Mouse (Mus musculus): Measurements from ENCODE around the gene Neurl3. TPM values are rescaled to one million over a fixed set of nuclear protein-coding genes. Genes with fewer than 3 reads are reported as not detected.

The Neurl3 gene
- polyA plus RNA-seq, 1 experiment from 2014 or later, result 0.34 TPM

- Histone ChIP-seq H3K9me3 (no peaks in the 10 kb centered on the region), H3K36me3 (replicated peaks) (no peaks in the 10 kb centered on the region), H3K27me3 (peaks cover 20% of the 10 kb centered on the region), H3K4me1 (no peaks in the 10 kb centered on the region), H3K4me3 (replicated peaks) (no peak overlapping the region), H3K27ac (no peak overlapping the region), H3K4me2 (no peak overlapping the region), H3K9ac (no peak overlapping the region)
- WGBS, result 84% methylated on average over 6 of the region's 6 CpGs
- no peak for ATAC-seq (ENCODE audit: low FRiP score)
Observed at GRCm38 (mm10) chr1:36266293-36266692, 8.2 kb downstream of the Neurl3 start.

GRCm38 (mm10) chr1:36263833-36264488 lies 10.5 kb downstream of the Neurl3 start:
- Histone ChIP-seq H3K4me2 (no peak overlapping the region), H3K4me1 (no peaks in the 10 kb centered on the region), H3K27ac (no peak overlapping the region), H3K27me3 (peaks cover 10% of the 10 kb centered on the region), H3K9me3 (no peaks in the 10 kb centered on the region), H3K36me3 (replicated peaks) (no peaks in the 10 kb centered on the region), H3K9ac (no peak overlapping the region), H3K4me3 (replicated peaks) (no peak overlapping the region)
- WGBS, result 81% methylated on average over 13 of the region's 13 CpGs
- no peak for ATAC-seq (ENCODE audit: low FRiP score)

GRCm38 (mm10) chr1:36261708-36262504 lies 12.6 kb downstream of the Neurl3 start:
- H3K4me1 ChIP-seq, result no peaks in the 10 kb centered on the region
- no peaks in the 10 kb centered on the region for H3K36me3 ChIP-seq (replicated peaks)
- 86% methylated on average over 19 of the region's 19 CpGs for WGBS
- H3K27me3 ChIP-seq, result 0 out of 2 replicates have a peak, but pooled peaks cover 4% of the 10 kb centered on the region
- no peak for ATAC-seq (ENCODE audit: low FRiP score)
- H3K9ac ChIP-seq, result no peak overlapping the region
- H3K4me3 ChIP-seq (replicated peaks), result no peak overlapping the region
- H3K4me2 ChIP-seq, result no peak overlapping the region
- H3K9me3 ChIP-seq, result no peaks in the 10 kb centered on the region
- no peak overlapping the region for H3K27ac ChIP-seq

- H3K9me3 ChIP-seq, result 0 out of 2 replicates have a peak, but pooled peaks cover 5% of the 10 kb centered on the region
- no peak for ATAC-seq (ENCODE audit: low FRiP score)
- H3K4me3 ChIP-seq (replicated peaks), result no peak overlapping the region
- peaks cover 16% of the 10 kb centered on the region for H3K27me3 ChIP-seq
- H3K9ac ChIP-seq, result no peak overlapping the region
- 96% methylated on average over 1 of the region's 1 CpGs for WGBS
- H3K27ac ChIP-seq, result no peak overlapping the region
- no peaks in the 10 kb centered on the region for H3K36me3 ChIP-seq (replicated peaks)
- H3K4me1 ChIP-seq, result no peaks in the 10 kb centered on the region
- no peak overlapping the region for H3K4me2 ChIP-seq
Observed at GRCm38 (mm10) chr1:36260418-36260817, 14.1 kb downstream of the Neurl3 start.

GRCm38 (mm10) chr1:36259281-36259680 lies 15.2 kb downstream of the Neurl3 start:
- 96% methylated on average over 2 of the region's 2 CpGs for WGBS
- H3K9me3 ChIP-seq, result 0 out of 2 replicates have a peak, but pooled peaks cover 5% of the 10 kb centered on the region
- ATAC-seq (ENCODE audit: low FRiP score), result no peak
- peaks cover 8% of the 10 kb centered on the region for H3K4me1 ChIP-seq
- peaks cover 27% of the 10 kb centered on the region for H3K27me3 ChIP-seq
- H3K36me3 ChIP-seq (replicated peaks), result no peaks in the 10 kb centered on the region
- H3K9ac ChIP-seq, result no peak overlapping the region
- no peak overlapping the region for H3K27ac ChIP-seq
- no peak overlapping the region for H3K4me2 ChIP-seq
- no peak overlapping the region for H3K4me3 ChIP-seq (replicated peaks)

- H3K4me2 ChIP-seq, result no peak overlapping the region
- H3K4me3 ChIP-seq (replicated peaks), result no peak overlapping the region
- no peak overlapping the region for H3K27ac ChIP-seq
- H3K9ac ChIP-seq, result no peak overlapping the region
- H3K9me3 ChIP-seq, result 0 out of 2 replicates have a peak, but pooled peaks cover 5% of the 10 kb centered on the region
- peaks cover 34% of the 10 kb centered on the region for H3K27me3 ChIP-seq
- peaks cover 8% of the 10 kb centered on the region for H3K4me1 ChIP-seq
- no peaks in the 10 kb centered on the region for H3K36me3 ChIP-seq (replicated peaks)
- no peak for ATAC-seq (ENCODE audit: low FRiP score)
- 58% methylated on average over 2 of the region's 2 CpGs for WGBS
Observed at GRCm38 (mm10) chr1:36258631-36259030, 15.8 kb downstream of the Neurl3 start.

GRCm38 (mm10) chr1:36257276-36257675 lies 17.2 kb downstream of the Neurl3 start:
- Histone ChIP-seq H3K27ac (no peak overlapping the region), H3K4me3 (replicated peaks) (no peak overlapping the region), H3K4me1 (peaks cover 8% of the 10 kb centered on the region), H3K36me3 (replicated peaks) (no peaks in the 10 kb centered on the region), H3K9me3 (0 out of 2 replicates have a peak, but pooled peaks cover 5% of the 10 kb centered on the region), H3K4me2 (no peak overlapping the region), H3K9ac (no peak overlapping the region), H3K27me3 (peaks cover 37% of the 10 kb centered on the region)
- WGBS, result 90% methylated on average over 8 of the region's 8 CpGs
- no peak for ATAC-seq (ENCODE audit: low FRiP score)

- 0 out of 2 replicates have a peak, but pooled peaks cover 5% of the 10 kb centered on the region for H3K9me3 ChIP-seq
- no peaks in the 10 kb centered on the region for H3K36me3 ChIP-seq (replicated peaks)
- peaks cover 14% of the 10 kb centered on the region for H3K4me1 ChIP-seq
- H3K9ac ChIP-seq, result no peak overlapping the region
- no peak overlapping the region for H3K4me3 ChIP-seq (replicated peaks)
- ATAC-seq (ENCODE audit: low FRiP score), result no peak
- no peak overlapping the region for H3K27ac ChIP-seq
- WGBS, result 19% methylated on average over 20 of the region's 20 CpGs
- H3K27me3 ChIP-seq, result peaks cover 37% of the 10 kb centered on the region
- H3K4me2 ChIP-seq, result peak overlapping the region; percentile 25; the same call in 1 of the 2 replicates
Observed at GRCm38 (mm10) chr1:36255871-36256640, 18.4 kb downstream of the Neurl3 start.

GRCm38 (mm10) chr1:36254635-36255360 lies 19.7 kb downstream of the Neurl3 start:
- H3K27ac ChIP-seq, result no peak overlapping the region
- peak overlapping the region; percentile 27; the same call in 1 of the 2 replicates for H3K9ac ChIP-seq
- H3K4me1 ChIP-seq, result peaks cover 16% of the 10 kb centered on the region

GRCm38 (mm10) chr1:36252791-36253190 lies 21.7 kb downstream of the Neurl3 start:
- H3K4me2 ChIP-seq, result no peak overlapping the region
- H3K27ac ChIP-seq, result no peak overlapping the region
- peaks cover 37% of the 10 kb centered on the region for H3K27me3 ChIP-seq
- peak; percentile 55; the same call in 1 of the 2 replicates for ATAC-seq (ENCODE audit: low FRiP score)
- H3K4me1 ChIP-seq, result peaks cover 16% of the 10 kb centered on the region
- H3K36me3 ChIP-seq (replicated peaks), result no peaks in the 10 kb centered on the region
- no peak overlapping the region for H3K4me3 ChIP-seq (replicated peaks)
- WGBS, result 9% methylated on average over 6 of the region's 6 CpGs
- 0 out of 2 replicates have a peak, but pooled peaks cover 5% of the 10 kb centered on the region for H3K9me3 ChIP-seq
- H3K9ac ChIP-seq, result no peak overlapping the region

More at GRCm38 (mm10) chr1:36254635-36255360, 19.7 kb downstream of the Neurl3 start:
- 0 out of 2 replicates have a peak, but pooled peaks have one; percentile 27 for ATAC-seq (ENCODE audit: low FRiP score)
- H3K27me3 ChIP-seq, result peaks cover 37% of the 10 kb centered on the region
- WGBS, result 7% methylated on average over 25 of the region's 25 CpGs
- H3K4me3 ChIP-seq (replicated peaks), result peak overlapping the region; percentile 23
- no peaks in the 10 kb centered on the region for H3K36me3 ChIP-seq (replicated peaks)
- 0 out of 2 replicates have a peak, but pooled peaks cover 5% of the 10 kb centered on the region for H3K9me3 ChIP-seq
- peak overlapping the region; percentile 47 for H3K4me2 ChIP-seq

- Histone ChIP-seq H3K4me3 (replicated peaks) (no peak overlapping the region), H3K4me1 (peaks cover 16% of the 10 kb centered on the region), H3K27me3 (peaks cover 31% of the 10 kb centered on the region), H3K9me3 (0 out of 2 replicates have a peak, but pooled peaks cover 3% of the 10 kb centered on the region), H3K9ac (no peak overlapping the region), H3K4me2 (no peak overlapping the region), H3K27ac (no peak overlapping the region), H3K36me3 (replicated peaks) (no peaks in the 10 kb centered on the region)
- 3% methylated on average over 9 of the region's 9 CpGs for WGBS
- ATAC-seq (ENCODE audit: low FRiP score), result no peak
Observed at GRCm38 (mm10) chr1:36251426-36251825, 23.1 kb downstream of the Neurl3 start.
